Mouse (Mus musculus): ENCODE results near the gene Olfr653. TPM values are rescaled to one million over a fixed set of nuclear protein-coding genes. Genes with fewer than 3 reads are reported as not detected.

Gene Olfr653
- not detected in 2 replicates for polyA plus RNA-seq (2012; rRNA removed)

- no peak within 1 kb of the TSS for H3K4me3 ChIP-seq (ENCODE audit: control insufficient read depth, insufficient read depth, low read length)
- no peaks in the 10 kb centered on the region for H3K4me1 ChIP-seq (replicated peaks; ENCODE audit: control insufficient read depth, insufficient read depth, low read length)
- H3K27me3 ChIP-seq (ENCODE audit: control insufficient read depth, insufficient read depth, low read length), result no peaks in the 10 kb centered on the region
- no peak within 1 kb of the TSS for H3K27ac ChIP-seq (ENCODE audit: control insufficient read depth, insufficient read depth, low read length)
- H3K36me3 ChIP-seq (ENCODE audit: control insufficient read depth, insufficient read depth, low read length), result no peaks in the 10 kb centered on the region
- TF ChIP-seq POLR2A (IDR thresholded peaks at IDR 0.05; ENCODE audit: control insufficient read depth, extremely low read depth, insufficient read depth, low read length, poor library complexity) (no peak), CTCF (IDR thresholded peaks at IDR 0.05; ENCODE audit: borderline replicate concordance, control insufficient read depth, extremely low read depth, insufficient read depth, low read length, poor library complexity) (no peak)
- DNase-seq, result no peak
- 64% methylated on average over 2 of the region's 2 CpGs for WGBS
These were observed at the start of gene Olfr653 for GRCm38 (mm10) chr7:104577014-104577413. Olfr653 (plus strand) TSS chr7:104577314.

DNA sequence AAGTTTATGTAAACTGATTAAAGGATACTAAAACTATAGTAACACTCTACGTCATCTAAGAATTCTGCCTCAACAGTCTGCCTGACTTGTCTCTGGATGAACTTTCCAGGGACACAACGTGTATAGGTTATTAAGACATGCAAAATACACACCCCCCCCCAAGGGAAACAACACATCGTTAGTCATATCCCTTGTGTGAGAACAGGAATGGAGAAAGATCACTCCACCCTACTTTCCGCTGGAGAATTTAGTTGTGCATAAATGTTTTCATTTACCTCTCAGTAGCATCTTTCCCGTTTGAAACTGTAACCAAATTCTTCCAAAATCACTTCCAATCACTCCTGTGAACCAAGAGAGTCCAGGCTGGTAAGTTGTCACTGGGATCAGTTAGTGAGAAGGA, 27.3 kb upstream of the Olfr653 start, which contains the start of gene Olfr651:
TSS of gene Olfr651 (plus strand) at position 301 of the 400 bp plus-strand sequence.
- no peaks in the 10 kb centered on the region for H3K4me1 ChIP-seq (replicated peaks; ENCODE audit: control insufficient read depth, insufficient read depth, low read length)
- H3K4me3 ChIP-seq (ENCODE audit: control insufficient read depth, insufficient read depth, low read length), result no peak within 1 kb of the TSS
- no peak for TF ChIP-seq POLR2A (IDR thresholded peaks at IDR 0.05; ENCODE audit: control insufficient read depth, extremely low read depth, insufficient read depth, low read length, poor library complexity)
- no peak for TF ChIP-seq CTCF (IDR thresholded peaks at IDR 0.05; ENCODE audit: borderline replicate concordance, control insufficient read depth, extremely low read depth, insufficient read depth, low read length, poor library complexity)
- H3K27ac ChIP-seq (ENCODE audit: control insufficient read depth, insufficient read depth, low read length), result no peak within 1 kb of the TSS
- WGBS, result 87% methylated on average over 5 of the region's 5 CpGs
- no peaks in the 10 kb centered on the region for H3K36me3 ChIP-seq (ENCODE audit: control insufficient read depth, insufficient read depth, low read length)
- no peak for DNase-seq
- no peaks in the 10 kb centered on the region for H3K27me3 ChIP-seq (ENCODE audit: control insufficient read depth, insufficient read depth, low read length)

- Histone ChIP-seq H3K27me3 (ENCODE audit: control insufficient read depth, insufficient read depth, low read length) (no peaks in the 10 kb centered on the region), H3K36me3 (ENCODE audit: control insufficient read depth, insufficient read depth, low read length) (no peaks in the 10 kb centered on the region), H3K4me3 (ENCODE audit: control insufficient read depth, insufficient read depth, low read length) (no peak overlapping the region), H3K27ac (ENCODE audit: control insufficient read depth, insufficient read depth, low read length) (no peak overlapping the region), H3K4me1 (replicated peaks; ENCODE audit: control insufficient read depth, insufficient read depth, low read length) (no peaks in the 10 kb centered on the region)
- WGBS, result 60% methylated on average over 1 of the region's 1 CpGs
- DNase-seq, result no peak
- no peak for TF ChIP-seq POLR2A (IDR thresholded peaks at IDR 0.05; ENCODE audit: control insufficient read depth, extremely low read depth, insufficient read depth, low read length, poor library complexity)
- no peak for TF ChIP-seq CTCF (IDR thresholded peaks at IDR 0.05; ENCODE audit: borderline replicate concordance, control insufficient read depth, extremely low read depth, insufficient read depth, low read length, poor library complexity)
These were observed 24.4 kb upstream of the Olfr653 start for GRCm38 (mm10) chr7:104552700-104553099.

DNA sequence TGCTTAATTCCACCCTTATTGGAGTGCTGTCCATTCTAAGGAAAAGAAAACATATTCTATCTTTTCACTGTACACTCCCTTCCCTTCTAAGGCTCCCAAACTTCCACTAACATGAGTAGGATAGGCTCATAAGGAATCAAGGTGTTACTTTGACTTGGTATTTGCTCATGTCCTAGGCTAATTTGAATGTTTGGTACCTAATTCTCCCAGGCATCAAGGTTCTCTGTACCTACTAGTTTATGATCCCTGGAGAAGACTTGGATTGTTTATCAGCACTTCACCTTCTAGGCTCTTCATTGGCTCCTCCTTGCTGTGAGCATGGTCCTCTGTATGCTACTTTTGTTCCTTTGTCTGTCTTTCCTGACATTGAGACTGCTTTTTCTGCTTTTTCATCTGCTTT, 16.5 kb upstream of the Olfr653 start, which contains the start of gene Olfr652:
TSS of gene Olfr652 (plus strand) at position 301 of the 400 bp plus-strand sequence.
- DNase-seq, result no peak
- H3K4me3 ChIP-seq (ENCODE audit: control insufficient read depth, insufficient read depth, low read length), result no peak within 1 kb of the TSS
- no peak within 1 kb of the TSS for H3K27ac ChIP-seq (ENCODE audit: control insufficient read depth, insufficient read depth, low read length)
- no peaks in the 10 kb centered on the region for H3K36me3 ChIP-seq (ENCODE audit: control insufficient read depth, insufficient read depth, low read length)
- no peaks in the 10 kb centered on the region for H3K27me3 ChIP-seq (ENCODE audit: control insufficient read depth, insufficient read depth, low read length)
- no peak for TF ChIP-seq POLR2A (IDR thresholded peaks at IDR 0.05; ENCODE audit: control insufficient read depth, extremely low read depth, insufficient read depth, low read length, poor library complexity)
- no peak for TF ChIP-seq CTCF (IDR thresholded peaks at IDR 0.05; ENCODE audit: borderline replicate concordance, control insufficient read depth, extremely low read depth, insufficient read depth, low read length, poor library complexity)
- H3K4me1 ChIP-seq (replicated peaks; ENCODE audit: control insufficient read depth, insufficient read depth, low read length), result no peaks in the 10 kb centered on the region

DNA sequence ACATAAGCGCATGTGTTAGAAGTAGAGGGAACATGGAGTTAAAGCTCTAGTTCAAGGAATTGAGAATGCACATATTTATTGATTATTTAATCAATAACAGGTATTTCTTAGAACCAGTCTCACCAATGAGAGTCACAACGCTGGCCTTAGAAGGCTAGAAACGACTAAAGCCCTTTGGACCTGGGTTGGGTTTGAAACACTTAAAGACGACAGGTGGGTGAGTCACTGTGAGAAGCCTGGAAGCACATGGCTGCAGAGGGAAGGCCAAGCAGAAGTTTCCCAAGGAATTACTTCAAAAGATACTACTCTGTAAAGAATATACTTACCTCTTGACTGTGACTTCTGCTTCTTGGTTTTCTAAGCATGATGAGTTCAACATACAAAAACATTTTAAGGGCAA, 3.7 kb downstream of the Olfr653 start:
- DNase-seq, result no peak
- H3K36me3 ChIP-seq (ENCODE audit: control insufficient read depth, insufficient read depth, low read length), result no peaks in the 10 kb centered on the region
- H3K27ac ChIP-seq (ENCODE audit: control insufficient read depth, insufficient read depth, low read length), result no peak overlapping the region
- no peaks in the 10 kb centered on the region for H3K27me3 ChIP-seq (ENCODE audit: control insufficient read depth, insufficient read depth, low read length)
- H3K4me1 ChIP-seq (replicated peaks; ENCODE audit: control insufficient read depth, insufficient read depth, low read length), result no peaks in the 10 kb centered on the region
- H3K4me3 ChIP-seq (ENCODE audit: control insufficient read depth, insufficient read depth, low read length), result no peak overlapping the region
- TF ChIP-seq POLR2A (IDR thresholded peaks at IDR 0.05; ENCODE audit: control insufficient read depth, extremely low read depth, insufficient read depth, low read length, poor library complexity), result no peak
- TF ChIP-seq CTCF (IDR thresholded peaks at IDR 0.05; ENCODE audit: borderline replicate concordance, control insufficient read depth, extremely low read depth, insufficient read depth, low read length, poor library complexity), result no peak
- 95% methylated on average over 4 of the region's 4 CpGs for WGBS

- no peaks in the 10 kb centered on the region for H3K27me3 ChIP-seq (ENCODE audit: control insufficient read depth, insufficient read depth, low read length)
- DNase-seq, result no peak
- WGBS, result 93% methylated on average over 4 of the region's 4 CpGs
- no peak overlapping the region for H3K4me3 ChIP-seq (ENCODE audit: control insufficient read depth, insufficient read depth, low read length)
- TF ChIP-seq POLR2A (IDR thresholded peaks at IDR 0.05; ENCODE audit: control insufficient read depth, extremely low read depth, insufficient read depth, low read length, poor library complexity), result no peak
- TF ChIP-seq CTCF (IDR thresholded peaks at IDR 0.05; ENCODE audit: borderline replicate concordance, control insufficient read depth, extremely low read depth, insufficient read depth, low read length, poor library complexity), result no peak
- H3K27ac ChIP-seq (ENCODE audit: control insufficient read depth, insufficient read depth, low read length), result no peak overlapping the region
- no peaks in the 10 kb centered on the region for H3K36me3 ChIP-seq (ENCODE audit: control insufficient read depth, insufficient read depth, low read length)
- H3K4me1 ChIP-seq (replicated peaks; ENCODE audit: control insufficient read depth, insufficient read depth, low read length), result no peaks in the 10 kb centered on the region
These were observed 4.3 kb downstream of the Olfr653 start for GRCm38 (mm10) chr7:104581429-104581828.

DNA sequence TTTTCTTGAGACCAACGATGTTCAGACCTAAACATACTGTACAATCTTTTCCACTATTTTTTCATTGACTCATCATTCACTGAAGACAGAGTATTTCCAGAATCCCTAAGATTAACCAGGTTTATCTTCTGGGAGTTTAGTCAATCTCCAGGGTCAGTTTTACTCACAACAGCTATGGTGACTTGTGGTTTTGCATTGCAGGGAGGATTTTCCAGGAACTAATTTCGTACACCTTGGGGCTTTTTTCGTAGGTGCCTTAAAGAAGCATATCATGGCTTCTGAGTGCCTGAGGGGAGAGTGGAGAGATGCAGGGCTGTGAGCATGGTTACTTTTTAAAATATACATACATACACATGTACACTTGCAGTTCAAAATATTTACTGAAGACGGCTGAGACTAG, 9.6 kb downstream of the Olfr653 start, which contains the start of gene Olfr654:
TSS of gene Olfr654 (plus strand) at position 301 of the 400 bp plus-strand sequence.
- no peaks in the 10 kb centered on the region for H3K36me3 ChIP-seq (ENCODE audit: control insufficient read depth, insufficient read depth, low read length)
- 90% methylated on average over 4 of the region's 4 CpGs for WGBS
- H3K27ac ChIP-seq (ENCODE audit: control insufficient read depth, insufficient read depth, low read length), result no peak within 1 kb of the TSS
- DNase-seq, result no peak
- TF ChIP-seq CTCF (IDR thresholded peaks at IDR 0.05; ENCODE audit: borderline replicate concordance, control insufficient read depth, extremely low read depth, insufficient read depth, low read length, poor library complexity) (no peak), POLR2A (IDR thresholded peaks at IDR 0.05; ENCODE audit: control insufficient read depth, extremely low read depth, insufficient read depth, low read length, poor library complexity) (no peak)
- H3K27me3 ChIP-seq (ENCODE audit: control insufficient read depth, insufficient read depth, low read length), result no peaks in the 10 kb centered on the region
- no peak within 1 kb of the TSS for H3K4me3 ChIP-seq (ENCODE audit: control insufficient read depth, insufficient read depth, low read length)
- no peaks in the 10 kb centered on the region for H3K4me1 ChIP-seq (replicated peaks; ENCODE audit: control insufficient read depth, insufficient read depth, low read length)
